Mouse (Mus musculus): ENCODE measurements at regions not wholly inside any gene's neighbourhood (a gene's known extent, or its start where the extent isn't known, plus 50 kb on each side); places are given as distances from the start of the nearest gene placed in this dataset.

GRCm38 (mm10) chr6:71012436-71012822, 56.1 kb downstream of the Foxi3 start:
- peak; percentile 67 for ATAC-seq (replicated peaks; ENCODE audit: poor library complexity)

GRCm38 (mm10) chr6:71012823-71013461, 56.6 kb downstream of the Foxi3 start:
- peak; percentile 92 for ATAC-seq (replicated peaks; ENCODE audit: poor library complexity)

- ATAC-seq (replicated peaks; ENCODE audit: poor library complexity) = no peak
These were observed 60.1 kb downstream of the Foxi3 start for GRCm38 (mm10) chr6:71016388-71016787.

DNA sequence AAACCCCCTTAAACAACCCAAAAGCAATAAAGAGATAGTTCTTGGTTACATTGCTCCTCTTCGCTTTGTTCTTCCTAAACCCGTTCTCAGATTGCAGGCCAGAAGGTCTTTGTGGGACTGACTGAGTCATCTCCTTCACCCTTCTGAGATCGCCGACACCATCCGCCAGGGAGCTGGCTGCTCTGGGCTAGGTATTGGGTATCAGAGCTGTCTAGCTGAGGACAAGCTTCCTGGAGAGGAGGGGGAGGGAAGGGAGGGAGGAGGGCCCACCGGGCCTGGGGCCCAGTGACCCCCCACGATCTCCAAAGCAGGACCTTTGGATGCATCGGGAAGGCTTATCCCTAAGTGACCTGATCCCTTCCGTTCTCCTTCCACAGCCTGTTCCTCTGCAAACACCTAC, 65.0 kb downstream of the Foxi3 start:
- no peak for ATAC-seq (replicated peaks; ENCODE audit: poor library complexity)

DNA sequence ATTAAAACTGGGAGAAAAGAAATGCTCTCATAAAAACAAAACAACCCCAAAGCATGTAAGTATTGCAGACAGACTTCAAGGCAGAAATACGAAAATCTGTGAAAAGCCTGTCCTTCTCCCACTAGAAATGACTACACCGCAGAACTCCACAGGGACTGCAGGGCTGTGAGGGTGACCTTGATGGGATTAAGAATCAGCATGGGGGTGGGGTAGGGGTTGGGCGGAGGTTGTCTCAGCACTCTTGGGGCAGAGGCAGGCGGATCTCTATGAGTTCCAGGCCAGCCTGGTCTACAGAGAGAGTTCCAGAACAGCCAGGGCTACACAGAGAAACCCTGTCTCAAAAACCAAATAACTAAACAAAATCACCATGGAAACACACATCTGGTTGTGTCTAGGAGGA, 69.1 kb downstream of the Foxi3 start:
- ATAC-seq (replicated peaks; ENCODE audit: poor library complexity) = no peak

- ATAC-seq (replicated peaks; ENCODE audit: poor library complexity) = no peak
These were observed 73.3 kb downstream of the Foxi3 start for GRCm38 (mm10) chr6:71029663-71030062.

DNA sequence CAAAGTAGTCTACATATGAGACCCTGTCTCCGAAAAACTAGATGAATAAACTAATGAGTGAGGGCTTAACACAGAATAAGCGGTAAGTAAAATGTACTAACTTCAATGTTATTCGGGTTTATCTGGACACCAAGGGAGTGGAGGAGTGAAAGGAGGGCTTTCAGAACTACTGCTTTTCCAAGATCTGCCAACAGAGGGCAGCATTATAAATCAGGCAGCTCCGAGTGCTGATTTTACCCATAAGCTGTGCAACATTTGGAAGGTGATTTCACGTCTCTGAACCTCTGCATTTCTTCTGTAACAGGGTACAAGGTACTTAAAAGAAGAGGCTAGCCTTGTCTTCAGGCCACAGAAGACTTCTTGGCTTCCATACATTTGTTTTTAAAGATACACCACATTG, 74.2 kb downstream of the Foxi3 start:
- ATAC-seq (replicated peaks; ENCODE audit: poor library complexity) = 0 out of 2 replicates have a peak, but pooled peaks have one; percentile 29

- ATAC-seq (replicated peaks; ENCODE audit: poor library complexity) = no peak
These were observed 87.9 kb downstream of the Foxi3 start for GRCm38 (mm10) chr6:71044241-71044640.

DNA sequence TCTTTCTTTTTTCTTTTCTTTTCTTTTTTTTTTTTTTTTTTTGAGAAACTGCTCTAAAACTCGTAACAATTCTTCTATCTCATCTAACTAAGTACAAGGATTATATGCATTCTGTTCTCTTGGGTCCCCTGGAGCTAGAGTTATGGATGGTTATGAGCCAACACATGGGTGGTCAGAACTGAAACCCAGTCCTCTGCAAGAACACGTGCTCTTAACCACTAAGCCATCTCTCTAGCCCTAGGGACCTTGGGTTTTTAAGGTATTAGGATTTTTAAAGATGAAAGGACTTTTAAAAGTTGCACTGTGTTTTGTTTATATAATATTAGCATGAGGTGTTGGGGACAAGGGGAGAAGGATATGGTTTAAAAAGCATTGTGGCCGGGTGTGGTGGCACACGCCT, 88.9 kb downstream of the Foxi3 start:
- ATAC-seq (replicated peaks; ENCODE audit: poor library complexity) = no peak

- peak; percentile 27 for ATAC-seq (replicated peaks; ENCODE audit: poor library complexity)
These were observed 92.1 kb downstream of the Foxi3 start for GRCm38 (mm10) chr6:71048199-71049094.

GRCm38 (mm10) chr6:71050248-71050647, 93.9 kb downstream of the Foxi3 start:
- ATAC-seq (replicated peaks; ENCODE audit: poor library complexity) = peak; percentile 77

DNA sequence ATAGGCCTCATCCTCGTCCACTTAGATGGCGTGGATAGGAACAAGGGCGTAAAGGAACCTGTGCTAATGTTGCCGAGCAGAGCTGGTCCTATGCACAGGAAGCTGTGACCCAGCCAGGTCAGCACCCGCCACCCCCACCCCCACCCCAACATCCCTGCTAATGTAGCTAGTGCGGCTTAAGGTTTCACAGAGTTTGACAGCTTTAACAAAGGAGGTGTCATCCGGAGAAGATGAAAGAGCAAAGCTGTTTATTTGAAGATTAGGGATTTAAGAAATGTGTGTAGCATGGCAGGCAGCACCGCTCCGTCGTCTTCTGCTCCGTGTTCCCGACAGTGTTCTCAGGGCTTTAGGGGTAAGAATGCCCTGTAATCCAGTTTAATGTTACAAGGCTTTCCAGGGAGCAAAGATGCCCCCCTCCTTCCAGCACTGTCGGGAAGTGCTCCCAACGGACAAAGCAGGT, 93.5 kb downstream of the Thnsl2 start:
- no peak for ATAC-seq (replicated peaks; ENCODE audit: poor library complexity)

- ATAC-seq (replicated peaks; ENCODE audit: poor library complexity) = no peak
These were observed 86.9 kb downstream of the Thnsl2 start for GRCm38 (mm10) chr6:71057209-71057858.

GRCm38 (mm10) chr6:71060116-71060515, 84.1 kb downstream of the Thnsl2 start:
- peak; percentile 88 for ATAC-seq (replicated peaks; ENCODE audit: poor library complexity)

DNA sequence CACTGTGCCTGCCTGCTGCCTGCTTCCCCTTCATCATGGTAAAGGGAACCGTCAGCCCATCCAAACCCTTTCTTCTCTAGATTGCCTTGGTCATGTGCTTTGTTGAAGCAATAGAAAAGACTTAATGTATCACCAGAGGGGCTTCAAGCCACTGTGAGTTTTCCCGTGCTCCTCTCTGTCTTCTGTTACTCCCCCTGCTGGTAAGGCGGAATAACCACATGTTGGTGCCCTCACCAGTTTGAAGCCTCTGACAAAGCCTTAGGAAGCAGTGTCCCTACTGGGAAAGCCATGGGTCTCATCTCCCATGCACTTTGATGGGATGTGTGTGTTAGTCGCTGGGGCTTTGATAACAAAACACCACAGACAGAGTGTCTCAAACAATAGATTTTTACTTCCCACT, 81.3 kb downstream of the Thnsl2 start:
- ATAC-seq (replicated peaks; ENCODE audit: poor library complexity) = peak; percentile 52; the same call in 1 of the 2 replicates

- ATAC-seq (replicated peaks; ENCODE audit: poor library complexity) = no peak
These were observed 78.8 kb downstream of the Thnsl2 start for GRCm38 (mm10) chr6:71065428-71065827.

DNA sequence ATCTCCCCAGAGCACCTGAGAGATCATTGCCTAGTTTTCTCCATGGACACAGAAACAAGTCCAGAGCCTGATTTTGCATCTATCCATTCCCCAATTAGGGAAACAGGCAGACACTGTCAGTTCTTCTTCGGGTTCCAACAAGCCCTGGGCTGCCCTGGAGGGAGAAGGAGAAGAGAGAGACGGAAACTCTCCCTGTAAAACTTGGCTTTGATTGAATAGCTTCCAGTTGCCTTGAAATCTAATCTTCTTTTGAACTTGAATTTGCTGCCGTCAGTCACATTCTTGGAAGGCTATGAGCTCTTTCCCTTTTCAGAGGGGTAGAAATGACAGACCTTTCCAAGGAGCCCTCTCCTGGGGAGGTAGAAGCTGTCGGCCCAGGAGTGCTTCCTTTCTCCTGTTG, 75.0 kb downstream of the Thnsl2 start:
- ATAC-seq (replicated peaks; ENCODE audit: poor library complexity) = no peak

- ATAC-seq (replicated peaks; ENCODE audit: poor library complexity) = no peak
These were observed 69.4 kb downstream of the Thnsl2 start for GRCm38 (mm10) chr6:71074789-71075191.

All from megakaryocyte progenitor cell, adult 5-6 weeks (primary cell).